Mouse (Mus musculus) hindbrain, postnatal 0 days (tissue): Measurements from ENCODE around the gene Senp3. TPM values are rescaled to one million over a fixed set of nuclear protein-coding genes. Genes with fewer than 3 reads are reported as not detected.
A peak's percentile ranks its signal among the peaks of the same experiment; 100 is the strongest.

Experiments
- ATAC-seq: fragments of 200-750 bp; cut with Nextera tagmentation; 2 replicates; pipeline ENCODE4 v1.8.0; 2017; ENCODE audit warnings: mild to moderate bottlenecking, moderate TSS enrichment, moderate library complexity
- DNase-seq: peaks from one replicate; pipeline ENCODE4 v3.0.0-alpha.2; 2015; ENCODE audit warnings: low spot score
- H3K27ac ChIP-seq: fragments of 300-500 bp; sonication (generic); 2 replicates; pipeline ENCODE4 v1.5.1; 2014; ENCODE audit warnings: mild to moderate bottlenecking
- H3K27me3 ChIP-seq: fragments of 300-500 bp; sonication (generic); 2 replicates; pipeline ENCODE4 v1.6.1; 2014; ENCODE audit warnings: low read length, mixed read lengths; ENCODE audit not compliant: insufficient read depth
- H3K36me3 ChIP-seq: fragments of 300-500 bp; sonication (generic); 2 replicates; pipeline ENCODE4 v1.6.1; 2014; ENCODE audit warnings: low read length, mixed read lengths; ENCODE audit not compliant: insufficient read depth
- H3K4me1 ChIP-seq: fragments of 300-500 bp; sonication (generic); 2 replicates; pipeline ENCODE4 v1.6.1; 2014; ENCODE audit warnings: antibody characterized with exemption, low read length, mixed read lengths; ENCODE audit not compliant: insufficient read depth
- H3K4me2 ChIP-seq: fragments of 300-500 bp; sonication (generic); 2 replicates; pipeline ENCODE4 v1.6.1; 2014; ENCODE audit warnings: low read depth, mild to moderate bottlenecking, low read length, moderate library complexity, mixed read lengths
- H3K4me3 ChIP-seq: fragments of 300-500 bp; sonication (generic); 2 replicates; pipeline ENCODE4 v1.5.1; 2014; ENCODE audit warnings: low read length
- H3K9ac ChIP-seq: fragments of 300-500 bp; sonication (generic); replicated peaks from 2 replicates; pipeline ENCODE4 v1.6.1; 2014; ENCODE audit warnings: mild to moderate bottlenecking, low read length, moderate library complexity, mixed read lengths
- H3K9me3 ChIP-seq: fragments of 300-500 bp; sonication (generic); 2 replicates; pipeline ENCODE4 v1.6.1; 2016; ENCODE audit warnings: low read length, mixed read lengths
- CTCF ChIP-seq: IDR thresholded peaks from 2 replicates; pipeline ENCODE4 v1.5.1; 2016; ENCODE audit warnings: antibody characterized with exemption, control low read depth, low read depth
- WGBS: fragments of 180-500 bp; shearing (Covaris S2); extraction: QIAGEN DNeasy Blood & Tissue Kit; methylation state at CpG from one replicate; pipeline ENCODE4 v1.1.7; 2014; 5-methylcytosine and 5-hydroxymethylcytosine counted together
- polyA plus RNA-seq: library from polyadenylated mRNA; unstranded; fragments of >200 nt; fragmentation: Nextera tagmentation; extraction: Ambion mirVana; gene quantifications from 2 replicates; pipeline ENCODE4 v1.2.1, GENCODE M21; 2015
- total RNA-seq: library from RNA; depleted of rRNA; stranded (reverse); fragments of >200 nt; gene quantifications from 2 replicates; pipeline ENCODE4 v1.2.3, GENCODE M21; 2014

The Senp3 gene
- total and polyA plus RNA-seq, 2 experiments from 2014 or later: 68.6 to 69.2 TPM

- Histone ChIP-seq H3K4me3 (no peak overlapping the region), H3K4me2 (no peak overlapping the region), H3K4me1 (peaks cover 18% of the 10 kb centered on the region; the same call in 1 of the 2 replicates), H3K9ac (no peak overlapping the region), H3K27me3 (no peaks in the 10 kb centered on the region), H3K36me3 (no peaks in the 10 kb centered on the region), H3K27ac (0 out of 2 replicates have a peak overlapping the region, but pooled peaks have one; percentile 79), H3K9me3 (no peaks in the 10 kb centered on the region)
- TF ChIP-seq CTCF: no peak
- no peak for DNase-seq
- ATAC-seq: no peak
- 62% methylated on average over 5 of the region's 5 CpGs for WGBS
Observed at GRCm38 (mm10) chr11:69687061-69687460, 5.2 kb upstream of the Senp3 start.

GRCm38 (mm10) chr11:69686377-69686776 lies 4.5 kb upstream of the Senp3 start:
- H3K4me3 ChIP-seq: no peak overlapping the region
- no peak for TF ChIP-seq CTCF
- H3K27me3 ChIP-seq: no peaks in the 10 kb centered on the region
- WGBS: 14% methylated on average over 4 of the region's 4 CpGs
- H3K36me3 ChIP-seq: no peaks in the 10 kb centered on the region
- H3K9me3 ChIP-seq: no peaks in the 10 kb centered on the region
- ATAC-seq (no peak), DNase-seq (peak; percentile 61)
- peak overlapping the region; percentile 79; the same call in 1 of the 2 replicates for H3K27ac ChIP-seq
- H3K4me2 ChIP-seq: no peak overlapping the region
- peaks cover 18% of the 10 kb centered on the region; the same call in 1 of the 2 replicates for H3K4me1 ChIP-seq
- no peak overlapping the region for H3K9ac ChIP-seq

GRCm38 (mm10) chr11:69685526-69686148 lies 3.8 kb upstream of the Senp3 start, which contains the start of gene Tnfsf13:
Gene Tnfsf13, minus strand, starts transcription at chr11:69685784.
- DNase-seq (peak; percentile 64), ATAC-seq (no peak)
- Histone ChIP-seq H3K4me3 (no peak within 1 kb of the TSS), H3K27ac (peak within 1 kb of the TSS; percentile 79), H3K9ac (peak within 1 kb of the TSS; percentile 37; the same call in 1 of the 2 replicates), H3K9me3 (no peaks in the 10 kb centered on the region), H3K4me2 (no peak within 1 kb of the TSS), H3K27me3 (no peaks in the 10 kb centered on the region), H3K4me1 (peaks cover 23% of the 10 kb centered on the region), H3K36me3 (no peaks in the 10 kb centered on the region)
- whole genome bisulfite sequencing: 25% methylated on average over 10 of the region's 10 CpGs
- no peak for TF ChIP-seq CTCF

DNA sequence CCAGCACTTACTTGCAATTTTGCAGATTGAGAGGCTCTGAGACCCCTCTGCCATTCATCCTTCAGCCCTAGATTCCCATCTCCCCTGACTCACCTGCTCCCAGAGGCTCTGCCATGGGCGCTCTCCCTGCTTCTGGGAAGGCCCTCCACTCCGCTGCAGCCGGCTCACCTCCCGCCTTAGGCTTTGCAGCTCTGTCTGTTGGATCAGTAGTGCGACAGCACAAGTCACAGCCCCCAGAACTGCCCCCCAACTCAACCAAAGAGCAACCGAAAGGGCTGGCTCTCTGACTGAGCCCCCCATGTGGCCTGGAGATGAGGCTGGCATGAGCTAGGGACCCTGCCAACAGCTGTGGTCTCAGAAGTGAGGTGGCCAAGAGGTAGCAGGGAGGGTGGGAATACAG lies 3.1 kb upstream of the Senp3 start:
- peaks cover 28% of the 10 kb centered on the region for H3K4me1 ChIP-seq
- no peaks in the 10 kb centered on the region for H3K27me3 ChIP-seq
- H3K9ac ChIP-seq: peak overlapping the region; percentile 37; the same call in 1 of the 2 replicates
- peak overlapping the region; percentile 79; the same call in 1 of the 2 replicates for H3K27ac ChIP-seq
- H3K4me3 ChIP-seq: no peak overlapping the region
- WGBS: 60% methylated on average over 6 of the region's 6 CpGs
- ATAC-seq (no peak), DNase-seq (no peak)
- no peak overlapping the region for H3K4me2 ChIP-seq
- no peak for TF ChIP-seq CTCF
- H3K9me3 ChIP-seq: no peaks in the 10 kb centered on the region
- H3K36me3 ChIP-seq: no peaks in the 10 kb centered on the region

- Histone ChIP-seq H3K27ac (no peak overlapping the region), H3K9me3 (no peaks in the 10 kb centered on the region), H3K4me2 (no peak overlapping the region), H3K9ac (no peak overlapping the region), H3K4me3 (no peak overlapping the region), H3K4me1 (peaks cover 31% of the 10 kb centered on the region), H3K36me3 (peaks cover 3% of the 10 kb centered on the region; the same call in 1 of the 2 replicates), H3K27me3 (no peaks in the 10 kb centered on the region)
- ATAC-seq (no peak), DNase-seq (no peak)
- no peak for TF ChIP-seq CTCF
- WGBS: 85% methylated on average over 12 of the region's 12 CpGs
Observed at GRCm38 (mm10) chr11:69684128-69684745, 2.4 kb upstream of the Senp3 start.

- 82% methylated on average over 7 of the region's 7 CpGs for WGBS
Observed at GRCm38 (mm10) chr11:69683576-69683975, 1.7 kb upstream of the Senp3 start.

More at GRCm38 (mm10) chr11:69683576-69683975, 1.7 kb upstream of the Senp3 start:
- Histone ChIP-seq H3K36me3 (peaks cover 6% of the 10 kb centered on the region; the same call in 1 of the 2 replicates), H3K4me3 (no peak overlapping the region), H3K4me1 (peaks cover 32% of the 10 kb centered on the region), H3K9ac (no peak overlapping the region), H3K27ac (peak overlapping the region; percentile 84; the same call in 1 of the 2 replicates), H3K9me3 (no peaks in the 10 kb centered on the region), H3K4me2 (peak overlapping the region; percentile 83; the same call in 1 of the 2 replicates), H3K27me3 (no peaks in the 10 kb centered on the region)
- DNase-seq (no peak), ATAC-seq (no peak)
- TF ChIP-seq CTCF: no peak
